Mouse (Mus musculus): ENCODE data around the gene Lactb. TPM values are rescaled to one million over a fixed set of nuclear protein-coding genes. Genes with fewer than 3 reads are reported as not detected.

Gene Lactb
- total RNA-seq (2021) = 10 to 100 TPM; 15.8 to 16.3 TPM
- long read RNA-seq, transcript Lactb-201 (6 exons, 2,031 nt) = major isoform, 16 of 19 reads
- long read RNA-seq, partial matches to known transcripts = 2 of 19 reads
- long read RNA-seq, other reads (novel, unspliced or antisense) = 1 of 19 reads

GRCm38 (mm10) chr9:66975239-66975645 is at the start of gene Lactb:
TSS of gene Lactb (minus strand) at chr9:66975484.
- DNase-seq (ENCODE audit: low spot score in 2 of 2) = peak; percentile 92 to 95

DNA sequence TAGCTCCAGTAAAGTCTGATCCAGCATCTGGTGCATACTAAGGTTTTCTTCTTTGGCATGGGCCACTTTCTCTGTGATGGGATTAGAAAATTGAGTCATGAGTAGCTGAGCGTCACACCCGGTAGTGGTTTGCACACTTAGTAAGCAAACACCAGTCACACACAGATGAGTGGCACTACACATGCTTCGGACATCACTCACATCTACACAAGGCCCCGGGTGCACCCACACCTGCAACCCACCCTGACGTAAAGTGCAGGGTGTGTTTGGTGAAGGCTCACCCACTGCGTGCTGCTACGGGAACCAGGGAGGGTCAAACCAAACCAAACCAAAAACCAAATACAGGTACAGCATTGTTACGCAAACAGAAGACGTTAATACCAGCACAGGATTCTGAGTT is 48.1 kb upstream of the Lactb start:
- no peak for DNase-seq (ENCODE audit: low spot score in 2 of 2)

- no peak for DNase-seq (ENCODE audit: low spot score in 2 of 2)
Measured at GRCm38 (mm10) chr9:67020063-67020462, 44.8 kb upstream of the Lactb start.

GRCm38 (mm10) chr9:67013501-67013900 is 38.2 kb upstream of the Lactb start:
- no peak for DNase-seq (ENCODE audit: low spot score in 2 of 2)

DNA sequence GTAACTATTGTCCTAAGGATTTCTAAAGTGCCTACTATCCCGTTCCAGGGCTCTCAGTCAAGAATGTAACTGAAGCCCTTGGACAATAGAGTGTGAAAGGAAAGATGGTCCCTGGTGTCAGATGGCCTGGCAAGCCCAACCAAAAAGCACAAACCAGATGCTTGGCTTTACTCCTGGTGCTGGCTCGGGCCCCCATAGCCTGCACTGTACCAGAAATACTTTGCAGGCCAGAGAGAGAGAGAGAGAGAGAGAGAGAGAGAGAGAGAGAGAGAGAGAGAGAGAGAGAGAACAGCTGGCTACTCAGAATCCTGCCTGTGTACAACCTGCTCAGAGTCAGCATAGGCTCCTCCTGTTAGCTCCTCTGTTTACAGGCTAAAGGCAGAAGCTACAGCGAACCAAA is 37.2 kb upstream of the Lactb start:
- DNase-seq (ENCODE audit: low spot score in 2 of 2) = no peak

DNA sequence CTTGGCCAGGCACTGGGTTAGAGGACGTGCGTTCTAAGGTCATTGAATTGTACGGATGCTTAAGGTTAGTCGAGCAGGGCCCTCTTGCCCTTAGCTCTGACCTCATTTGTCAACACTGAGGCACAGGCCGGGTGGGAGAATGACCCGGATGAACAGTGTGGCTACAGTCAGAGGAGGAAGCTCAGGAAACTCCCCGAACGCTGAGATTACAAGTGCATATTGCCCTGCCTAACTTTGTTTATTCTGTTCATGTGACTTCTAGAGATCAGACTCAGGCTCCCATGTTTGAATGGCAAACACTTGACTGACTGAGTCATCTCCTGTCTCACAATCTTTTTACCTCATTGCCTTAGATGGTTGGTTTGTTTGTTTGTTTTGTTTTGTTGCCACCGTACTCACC is 36.2 kb upstream of the Lactb start:
- no peak for DNase-seq (ENCODE audit: low spot score in 2 of 2)

GRCm38 (mm10) chr9:67008781-67009180 is 33.5 kb upstream of the Lactb start:
- no peak for DNase-seq (ENCODE audit: low spot score in 2 of 2)

GRCm38 (mm10) chr9:67006376-67006775 is 31.1 kb upstream of the Lactb start:
- DNase-seq (ENCODE audit: low spot score in 2 of 2) = no peak

- peak; percentile 35 to 37 for DNase-seq (ENCODE audit: low spot score in 2 of 2)
Measured at GRCm38 (mm10) chr9:67005161-67005742, 30.0 kb upstream of the Lactb start.

DNA sequence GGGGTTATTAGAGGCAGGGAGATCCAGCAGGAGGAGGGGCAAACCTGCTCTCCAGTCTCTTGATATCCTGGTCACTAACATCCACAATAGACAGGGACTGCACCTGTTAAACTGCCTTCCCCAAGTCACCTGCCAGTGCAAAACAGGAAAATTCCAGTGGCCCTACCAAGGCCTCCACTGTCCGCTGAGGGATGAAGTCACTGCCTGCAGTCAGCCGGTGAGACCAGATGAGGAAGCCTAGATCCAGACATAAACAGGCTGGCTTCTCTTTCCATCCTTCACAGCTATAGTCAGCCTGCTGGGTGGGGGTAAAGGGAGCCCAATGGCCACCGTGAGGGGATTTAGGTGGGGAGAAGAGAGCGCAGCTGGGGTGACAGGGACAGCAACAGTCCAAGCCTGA is 28.4 kb upstream of the Lactb start:
- no peak for DNase-seq (ENCODE audit: low spot score in 2 of 2)

DNA sequence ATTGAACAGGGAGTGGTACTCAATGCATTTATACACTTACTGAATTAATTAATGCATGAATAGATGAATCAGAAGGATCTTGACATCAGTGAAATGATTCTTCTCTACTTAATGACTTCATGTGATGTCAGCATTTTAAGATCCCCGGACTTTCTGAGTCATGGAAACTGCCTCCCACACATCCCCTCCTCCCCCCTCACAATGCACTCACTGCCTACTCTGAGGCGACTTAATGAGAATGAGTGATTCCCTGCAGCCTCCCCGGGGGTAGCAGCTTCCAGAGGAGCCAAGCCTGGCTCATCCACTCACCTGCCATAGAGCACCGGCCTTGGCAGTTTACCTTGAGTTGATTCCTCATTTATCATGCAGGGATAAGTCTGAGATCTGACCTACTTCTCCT is 27.9 kb upstream of the Lactb start:
- no peak for DNase-seq (ENCODE audit: low spot score in 2 of 2)

- no peak for DNase-seq (ENCODE audit: low spot score in 2 of 2)
Measured at GRCm38 (mm10) chr9:67001506-67001905, 26.2 kb upstream of the Lactb start.

DNA sequence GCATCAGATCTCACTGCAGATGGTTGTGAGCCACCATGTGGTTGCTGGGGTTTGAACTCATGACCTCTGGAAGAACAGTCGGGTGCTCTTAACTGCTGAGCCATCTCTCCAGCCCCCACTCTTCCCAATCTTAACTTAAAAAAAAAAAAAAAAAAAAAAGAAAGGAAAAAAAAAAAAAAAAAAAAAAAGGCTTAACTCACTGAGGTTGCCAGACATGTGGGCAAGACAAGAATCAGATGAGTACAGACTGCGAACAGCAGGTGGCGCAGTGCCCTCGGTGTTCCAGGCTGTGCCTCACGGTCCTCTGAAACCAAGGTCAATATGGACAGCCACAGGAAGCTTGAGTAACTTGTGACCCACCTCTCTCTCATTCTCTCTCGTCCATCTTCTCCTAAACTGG is 25.8 kb upstream of the Lactb start:
- peak; percentile 70 to 74 for DNase-seq (ENCODE audit: low spot score in 2 of 2)

- DNase-seq (ENCODE audit: low spot score in 2 of 2) = peak; percentile 32 to 54
Measured at GRCm38 (mm10) chr9:66999698-67000097, 24.4 kb upstream of the Lactb start.

- no peak for DNase-seq (ENCODE audit: low spot score in 2 of 2)
Measured at GRCm38 (mm10) chr9:66991750-66992410, 16.6 kb upstream of the Lactb start.

DNA sequence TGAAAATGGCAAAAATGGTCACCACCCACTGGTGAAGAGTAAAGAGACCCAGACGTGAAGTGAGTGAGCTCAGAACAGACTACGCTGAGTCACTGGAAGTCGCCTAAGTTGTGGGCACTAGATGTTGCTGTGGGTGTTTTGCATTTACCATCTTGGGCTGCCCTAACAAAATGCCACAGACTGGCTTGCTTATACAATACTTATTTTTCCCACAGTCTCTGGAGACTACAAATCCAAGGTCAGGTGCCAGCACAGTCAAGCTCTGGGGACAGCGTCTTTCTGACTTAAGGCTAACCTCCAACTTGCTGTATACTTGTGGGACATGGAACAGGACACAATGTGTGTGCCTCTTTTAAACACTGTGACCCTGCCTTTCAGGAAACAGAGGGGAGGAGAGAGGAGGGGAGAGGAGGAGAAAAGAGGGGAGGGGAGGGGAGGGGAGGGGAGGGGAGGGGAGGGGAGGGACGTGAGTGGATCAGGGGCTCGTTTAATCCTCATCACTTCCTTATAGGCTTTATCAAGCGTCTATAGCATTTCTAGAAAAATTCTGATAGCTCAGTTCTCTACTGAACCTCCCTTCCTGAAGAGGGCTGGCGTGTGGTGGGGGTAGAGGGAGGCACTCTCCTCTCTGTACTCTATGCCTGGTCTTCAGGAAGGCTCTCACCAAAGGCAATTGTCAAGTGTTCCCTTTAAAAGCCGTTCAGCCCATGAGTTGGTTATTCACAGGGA is 15.9 kb upstream of the Lactb start:
- no peak for DNase-seq (ENCODE audit: low spot score in 2 of 2)

GRCm38 (mm10) chr9:66990046-66990445 is 14.8 kb upstream of the Lactb start:
- no peak for DNase-seq (ENCODE audit: low spot score in 2 of 2)

GRCm38 (mm10) chr9:66989581-66989980 is 14.3 kb upstream of the Lactb start:
- no peak for DNase-seq (ENCODE audit: low spot score in 2 of 2)

DNA sequence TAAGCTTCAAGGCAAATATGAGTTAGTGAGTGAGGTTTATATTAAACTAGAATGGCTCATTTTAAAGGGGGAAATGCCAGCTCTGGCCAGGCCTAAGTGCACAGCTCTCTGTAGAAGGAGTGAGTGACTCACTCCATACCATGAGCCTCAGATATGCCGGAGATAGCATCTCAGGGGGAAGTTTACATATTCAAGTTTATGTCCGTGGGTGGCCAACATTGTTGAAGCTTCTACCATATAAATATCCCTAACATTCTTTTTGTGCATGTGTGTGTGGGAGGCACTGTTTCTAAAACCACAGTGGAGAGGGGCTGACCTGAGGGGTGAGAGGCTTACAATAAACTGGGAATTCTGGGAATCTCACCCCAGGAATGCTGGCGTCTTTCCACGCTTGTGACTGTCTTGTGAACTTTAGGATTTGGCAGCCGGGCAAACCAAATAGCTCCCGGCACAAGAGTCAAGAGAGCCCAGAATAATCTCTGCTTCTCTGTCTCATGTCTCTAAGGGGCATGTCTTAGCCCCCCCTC is 13.7 kb upstream of the Lactb start:
- DNase-seq (ENCODE audit: low spot score in 2 of 2) = no peak

GRCm38 (mm10) chr9:66988198-66988887 is 13.1 kb upstream of the Lactb start:
- no peak for DNase-seq (ENCODE audit: low spot score in 2 of 2)

GRCm38 (mm10) chr9:66985377-66985776 is 10.1 kb upstream of the Lactb start:
- no peak for DNase-seq (ENCODE audit: low spot score in 2 of 2)

All from layer of hippocampus, postnatal 10 days (tissue).